ENCODE assay signal across 8 mouse cellular contexts in genomic region chr6:50112775-50113174, GRCm38 (mm10). TPM values are rescaled to one million over a fixed set of nuclear protein-coding genes. Genes with fewer than 3 reads are reported as not detected.
A peak's percentile ranks its signal among the peaks of the same experiment; 100 is the strongest.
DNase-seq lines count a peak whose midpoint lies in the region; ATAC-seq and TF ChIP-seq lines count a peak whose summit lies in the region.

No protein-coding gene starts in this region.

- no peak overlapping the region for H3K9ac ChIP-seq in embryonic facial prominence, embryonic 13.5 days
- H3K9ac ChIP-seq in heart, adult 2 months (ENCODE audit: low read depth, low read length): no peak overlapping the region
- H3K9ac ChIP-seq in limb, embryonic 11.5 days (ENCODE audit: low read length): no peak overlapping the region
- H3K9ac ChIP-seq in midbrain, embryonic 14.5 days (replicated peaks; ENCODE audit: low read length): no peak overlapping the region

- peak; percentile 93 for TF ChIP-seq CTCF in heart, adult 2 months (IDR thresholded peaks at IDR 0.05)
- TF ChIP-seq CTCF in kidney, adult 2 months (conservative IDR thresholded peaks at IDR 0.05; ENCODE audit: insufficient read depth, insufficient read length, low read depth, low read length): peak; percentile 88

- H3K36me3 ChIP-seq in embryonic facial prominence, embryonic 13.5 days: no peaks in the 10 kb centered on the region
- no peaks in the 10 kb centered on the region; the same call in 1 of the 2 replicates for H3K36me3 ChIP-seq in heart, adult 2 months (ENCODE audit: control insufficient read depth, insufficient read depth, low read length)
- H3K36me3 ChIP-seq in kidney, adult 2 months (ENCODE audit: control insufficient read depth, insufficient read depth, low read length): no peaks in the 10 kb centered on the region
- H3K36me3 ChIP-seq in limb, embryonic 11.5 days (ENCODE audit: control insufficient read depth, insufficient read depth, low read length): no peaks in the 10 kb centered on the region
- no peaks in the 10 kb centered on the region for H3K36me3 ChIP-seq in midbrain, embryonic 14.5 days (ENCODE audit: control insufficient read depth, insufficient read depth, low read length)

- no peak for TF ChIP-seq POLR2A in heart, adult 2 months (IDR thresholded peaks at IDR 0.05; ENCODE audit: insufficient read depth, low read depth, low read length)
- TF ChIP-seq POLR2A in kidney, adult 2 months (IDR thresholded peaks at IDR 0.05; ENCODE audit: low read depth, low read length): no peak

- H3K79me2 ChIP-seq in heart, adult 2 months (replicated peaks; ENCODE audit: control insufficient read depth, insufficient read depth, low read length): no peaks in the 10 kb centered on the region

- peak; percentile 53 for DNase-seq in 3134 (ENCODE audit: extremely low read depth, insufficient read length, low spot score)
- peak; percentile 95 for DNase-seq in adrenal gland, postnatal 25 days
- DNase-seq in heart, adult 2 months: peak; percentile 93
- DNase-seq in kidney, adult 2 months: peak; percentile 98
- DNase-seq in limb, embryonic 11.5 days (ENCODE audit: low spot score): peak; percentile 91
- peak; percentile 99 for DNase-seq in midbrain, embryonic 14.5 days
- DNase-seq in spleen, adult 12 weeks (ENCODE audit: low spot score): peak; percentile 67

- H3K4me2 ChIP-seq in embryonic facial prominence, embryonic 13.5 days: peak overlapping the region; percentile 38
- peak overlapping the region; percentile 16; the same call in 1 of the 2 replicates for H3K4me2 ChIP-seq in limb, embryonic 11.5 days (ENCODE audit: low read depth, severe bottlenecking)
- H3K4me2 ChIP-seq in midbrain, embryonic 14.5 days (ENCODE audit: low read length): peak overlapping the region; percentile 85

- peak; percentile 39; the same call in 1 of the 2 replicates for ATAC-seq in embryonic facial prominence, embryonic 13.5 days (ENCODE audit: insufficient number of reproducible peaks, insufficient read depth, low FRiP score, low TSS enrichment, low read depth)
- ATAC-seq in limb, embryonic 11.5 days (ENCODE audit: insufficient number of reproducible peaks, low FRiP score, low TSS enrichment, low read depth): no peak
- ATAC-seq in midbrain, embryonic 14.5 days (ENCODE audit: low FRiP score, low TSS enrichment): peak; percentile 68

- H3K27me3 ChIP-seq in embryonic facial prominence, embryonic 13.5 days: peaks cover 7% of the 10 kb centered on the region; the same call in 1 of the 2 replicates
- no peaks in the 10 kb centered on the region for H3K27me3 ChIP-seq in heart, adult 2 months (ENCODE audit: control insufficient read depth, insufficient read depth, low read length)
- no peaks in the 10 kb centered on the region for H3K27me3 ChIP-seq in kidney, adult 2 months (replicated peaks; ENCODE audit: control insufficient read depth, insufficient read depth, low read length)
- no peaks in the 10 kb centered on the region for H3K27me3 ChIP-seq in limb, embryonic 11.5 days (ENCODE audit: control insufficient read depth, insufficient read depth, low read length)
- H3K27me3 ChIP-seq in midbrain, embryonic 14.5 days (ENCODE audit: control insufficient read depth, insufficient read depth, low read length): no peaks in the 10 kb centered on the region

- intact Hi-C loops in heart, adult 2 months (cut with DNase I): loop anchor here (1.0 to 5.0 kb wide), 4 partner anchors 68 to 425 kb away; no protein-coding TSS in a partner anchor

- H3K27ac ChIP-seq in embryonic facial prominence, embryonic 13.5 days: no peak overlapping the region
- no peak overlapping the region for H3K27ac ChIP-seq in heart, adult 2 months
- H3K27ac ChIP-seq in kidney, adult 2 months (ENCODE audit: insufficient read depth, low read depth, low read length): no peak overlapping the region
- no peak overlapping the region for H3K27ac ChIP-seq in limb, embryonic 11.5 days (replicated peaks; ENCODE audit: low read depth, low read length)
- H3K27ac ChIP-seq in midbrain, embryonic 14.5 days (replicated peaks; ENCODE audit: low read depth, low read length): no peak overlapping the region; the same call in 1 of the 2 replicates

- peak overlapping the region; percentile 17; the same call in 1 of the 2 replicates for H3K4me3 ChIP-seq in embryonic facial prominence, embryonic 13.5 days
- H3K4me3 ChIP-seq in heart, adult 2 months: no peak overlapping the region
- no peak overlapping the region for H3K4me3 ChIP-seq in kidney, adult 2 months (ENCODE audit: insufficient read depth, low read depth, low read length)
- no peak overlapping the region for H3K4me3 ChIP-seq in limb, embryonic 11.5 days (ENCODE audit: low read depth, low read length)
- H3K4me3 ChIP-seq in midbrain, embryonic 14.5 days (replicated peaks; ENCODE audit: low read depth, low read length): peak overlapping the region; percentile 18

- no peaks in the 10 kb centered on the region for H3K9me3 ChIP-seq in embryonic facial prominence, embryonic 13.5 days
- no peaks in the 10 kb centered on the region for H3K9me3 ChIP-seq in limb, embryonic 11.5 days (ENCODE audit: control insufficient read depth, low read length)
- no peaks in the 10 kb centered on the region for H3K9me3 ChIP-seq in midbrain, embryonic 14.5 days (ENCODE audit: control insufficient read depth, low read length)

- H3K4me1 ChIP-seq in embryonic facial prominence, embryonic 13.5 days: peaks cover 17% of the 10 kb centered on the region
- no peaks in the 10 kb centered on the region; the same call in 1 of the 2 replicates for H3K4me1 ChIP-seq in heart, adult 2 months (ENCODE audit: control insufficient read depth, insufficient read depth, low read length)
- peaks cover 3% of the 10 kb centered on the region; the same call in 1 of the 2 replicates for H3K4me1 ChIP-seq in kidney, adult 2 months (ENCODE audit: control insufficient read depth, insufficient read depth, low read length)
- no peaks in the 10 kb centered on the region; the same call in 1 of the 2 replicates for H3K4me1 ChIP-seq in limb, embryonic 11.5 days (ENCODE audit: control insufficient read depth, insufficient read depth, low read length)
- peaks cover 7% of the 10 kb centered on the region for H3K4me1 ChIP-seq in midbrain, embryonic 14.5 days (ENCODE audit: control insufficient read depth, insufficient read depth, low read length)

- WGBS in embryonic facial prominence, embryonic 13.5 days: 0% methylated on average over 8 of the region's 8 CpGs
- WGBS in heart, adult 2 months: 3% methylated on average over 8 of the region's 8 CpGs
- WGBS in kidney, adult 2 months: 1% methylated on average over 8 of the region's 8 CpGs
- WGBS in limb, embryonic 11.5 days: 1% methylated on average over 8 of the region's 8 CpGs
- WGBS in midbrain, embryonic 14.5 days: under 1% methylated on average over 8 of the region's 8 CpGs

- TF ChIP-seq EP300 in heart, adult 2 months (IDR thresholded peaks at IDR 0.05; ENCODE audit: insufficient read depth, low read depth, low read length): peak; percentile 88

RNA-seq across cellular contexts. Expression of gene Mpp6, which starts 2.7 kb away (rescaled TPM):
- total RNA-seq in adrenal gland, postnatal 25 days (2021): 26.1 and 29.9 TPM in 2 replicates
- polyA plus RNA-seq in embryonic facial prominence, embryonic 13.5 days (2015; fragmentation: Nextera tagmentation; extraction: Ambion mirVana): 54.8 and 56.6 TPM in 2 replicates
- 10 to 100 TPM; 61.7 to 67.6 TPM for total RNA-seq in heart, adult 2 months (2021)
- polyA plus RNA-seq in heart, adult 2 months (2012; rRNA removed): 13.2 and 28.3 TPM in 2 replicates
- polyA plus RNA-seq in kidney, adult 2 months (2012; rRNA removed): 16.9 and 21.3 TPM in 2 replicates
- 75.6 and 82.8 TPM in 2 replicates for polyA plus RNA-seq in limb, embryonic 11.5 days (2014; fragmentation: Nextera tagmentation; extraction: Ambion mirVana)
- polyA plus RNA-seq in midbrain, embryonic 14.5 days (2014; fragmentation: Nextera tagmentation; extraction: Ambion mirVana): 54.2 and 63.1 TPM in 2 replicates

Comparison
In these comparisons a context has a peak if more than half of its experiments do, and no peak if none do; other contexts are left out.
1. H3K4me2 ChIP-seq: peak in every context shown above with its lines; median percentile 85 in midbrain, embryonic 14.5 days; 38 in embryonic facial prominence, embryonic 13.5 days; 16 in limb, embryonic 11.5 days.
2. H3K4me3 ChIP-seq: peak in embryonic facial prominence, embryonic 13.5 days (single experiment) and midbrain, embryonic 14.5 days (single experiment); none in heart, adult 2 months (single experiment), kidney, adult 2 months (single experiment) and limb, embryonic 11.5 days (single experiment).
3. Peak in every context shown above with its lines, with median percentiles within 50 percentile points of each other: DNase-seq.